Mouse (Mus musculus): ENCODE data around the gene Tuba4a.

The Tuba4a gene

DNA sequence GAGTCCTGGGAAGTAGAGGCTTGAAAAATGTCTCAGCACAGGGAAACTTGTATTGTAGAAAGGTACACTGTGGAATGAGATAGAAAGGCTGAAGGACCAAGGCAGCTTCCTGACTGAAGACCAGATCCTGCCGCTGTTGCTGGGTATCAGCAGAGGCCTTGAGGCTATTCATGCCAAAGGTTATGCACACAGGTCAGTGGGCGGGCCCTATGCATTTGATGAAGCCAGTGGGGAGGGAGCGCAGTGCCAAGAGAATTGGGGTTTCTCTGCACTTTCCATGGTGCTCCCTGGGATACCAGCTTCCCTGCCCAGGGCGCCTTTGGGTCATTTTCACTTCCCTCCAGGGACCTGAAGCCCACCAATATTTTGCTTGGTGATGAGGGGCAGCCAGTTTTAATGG lies 7.1 kb downstream of the Tuba4a start:
- no peak for DNase-seq (ENCODE audit: extremely low spot score, low spot score)

DNA sequence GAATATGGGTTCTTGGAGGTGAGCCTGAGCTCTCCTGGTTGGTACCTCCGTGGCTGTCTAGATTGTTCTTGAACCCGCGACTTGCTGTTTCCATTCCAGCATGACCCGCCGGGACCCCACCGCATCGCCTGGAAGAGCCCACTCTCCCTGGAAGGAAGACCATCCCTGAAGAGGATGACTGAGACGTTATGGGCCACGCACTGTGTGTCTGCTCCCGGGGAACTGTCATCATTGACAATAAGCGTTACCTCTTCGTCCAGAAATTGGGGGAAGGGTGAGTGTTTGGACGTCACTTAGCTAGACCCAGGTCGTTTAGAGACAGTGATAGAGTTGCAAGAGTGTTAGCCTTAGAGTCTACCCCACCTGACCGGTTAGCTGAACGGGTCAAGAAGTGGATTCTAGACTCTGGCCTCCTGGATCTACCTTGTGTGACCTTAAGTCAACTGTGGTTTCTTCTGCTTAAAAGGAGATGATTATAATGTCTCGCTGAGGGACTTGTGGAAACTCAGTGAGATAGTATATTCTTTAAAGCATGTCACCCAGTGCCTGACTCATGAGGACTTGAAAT lies 8.4 kb downstream of the Tuba4a start:
- no peak for DNase-seq (ENCODE audit: extremely low spot score, low spot score)

DNA sequence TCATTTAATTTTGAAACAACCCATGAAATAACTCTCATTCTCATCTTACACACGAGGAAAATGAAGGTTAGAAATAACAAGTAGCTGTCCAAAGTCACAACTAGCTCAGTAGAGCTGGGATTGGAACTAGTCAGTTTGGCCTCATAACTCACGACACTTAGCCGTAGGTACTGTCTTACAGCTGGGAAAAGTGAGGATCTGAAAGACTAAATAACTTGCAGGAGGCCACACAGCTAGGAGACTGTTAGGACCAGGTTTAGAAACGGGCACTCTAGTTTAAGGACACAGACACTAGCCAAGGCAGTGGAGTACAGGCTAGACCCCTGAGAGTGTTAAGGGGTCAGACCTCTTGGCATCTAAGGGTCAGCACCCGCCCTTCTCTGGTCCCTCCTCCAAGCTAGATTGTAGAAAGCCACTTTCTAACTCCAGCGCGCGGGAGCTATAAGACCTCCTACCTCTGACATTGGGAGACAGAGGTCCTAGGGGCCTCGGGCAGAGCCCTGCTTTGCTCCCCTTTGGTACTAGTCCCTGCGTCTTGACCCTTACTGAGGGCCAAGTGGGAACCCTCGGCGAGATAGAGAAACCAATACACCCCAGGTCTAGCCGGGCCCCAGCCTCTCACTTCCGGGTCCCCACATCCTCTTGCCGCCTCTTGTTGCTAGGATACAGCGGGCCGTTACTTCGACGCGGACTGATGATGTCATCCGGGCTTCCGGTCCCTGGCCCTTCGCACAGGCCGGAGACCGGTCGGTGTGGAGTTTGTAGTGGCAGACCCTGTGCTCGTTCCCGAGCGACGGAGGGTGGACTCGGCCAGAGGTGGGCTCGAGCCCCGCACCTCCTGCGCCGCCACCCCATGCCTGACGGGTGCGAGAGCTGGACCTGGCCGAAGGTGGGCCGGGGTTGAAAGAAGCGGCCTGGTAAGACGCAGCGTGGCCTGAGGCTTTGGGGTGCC lies 9.3 kb downstream of the Tuba4a start, which contains the start of the genes Glb1l and Stk16:
Glb1l (minus strand) TSS at position 678 of the 952 bp plus-strand sequence.
Stk16 (plus strand) TSS at position 703 of the 952 bp plus-strand sequence.
- DNase-seq (ENCODE audit: extremely low spot score, low spot score), result peak; percentile 97

DNA sequence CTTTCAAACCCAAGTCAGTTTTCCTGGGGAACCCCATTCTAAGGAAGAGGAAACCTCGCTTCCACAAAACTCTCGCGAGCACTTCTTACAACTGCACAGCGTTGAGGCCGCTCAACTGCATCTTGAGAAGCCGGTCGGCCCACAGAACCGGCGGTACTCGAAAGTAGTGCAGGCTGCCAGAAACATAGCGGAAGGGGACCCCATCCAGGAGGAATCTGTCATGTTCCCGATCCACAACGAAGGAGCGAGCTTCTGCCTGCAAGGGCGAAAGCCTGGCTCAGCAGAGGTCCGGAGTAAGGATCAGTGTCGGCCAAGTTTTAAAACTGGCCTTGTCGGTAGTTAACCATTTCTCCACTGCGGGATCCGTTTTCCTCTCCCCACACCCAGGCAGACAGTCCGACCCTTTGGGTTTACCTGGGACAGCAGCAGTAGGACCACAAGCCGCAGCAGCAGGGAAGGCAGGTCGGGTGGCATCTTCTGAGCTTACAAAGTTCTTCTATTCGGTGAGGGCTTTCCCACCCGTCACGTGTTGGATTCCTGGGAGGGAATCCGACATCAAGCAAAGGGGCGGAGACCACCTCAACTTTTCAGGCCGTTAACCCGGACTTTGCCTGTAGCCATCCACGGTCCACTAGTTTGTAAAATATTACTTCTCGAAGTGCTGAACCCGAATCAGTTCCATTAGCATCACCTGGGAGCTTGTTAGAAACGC lies 10.5 kb downstream of the Tuba4a start:
- DNase-seq (ENCODE audit: extremely low spot score, low spot score), result peak; percentile 25

DNA sequence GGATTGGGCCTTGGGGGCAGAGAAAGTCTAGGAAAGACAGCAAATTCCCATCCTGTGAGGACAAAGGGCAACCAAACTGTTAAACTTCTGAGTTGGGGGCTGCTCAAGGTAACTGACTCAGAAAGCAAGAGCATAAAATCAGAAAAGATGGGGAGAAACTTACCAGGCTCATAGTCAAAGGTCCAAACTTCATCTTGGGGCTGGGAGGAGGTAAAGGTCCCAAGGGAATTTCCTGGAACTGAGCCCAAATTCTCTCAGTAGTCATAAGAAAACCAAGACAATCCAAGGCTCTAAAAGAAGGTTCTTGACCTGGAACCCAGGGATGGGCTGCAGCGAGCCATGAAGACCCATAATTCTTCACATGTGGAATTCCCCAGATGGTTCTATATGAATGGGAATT lies 18.4 kb downstream of the Tuba4a start:
- DNase-seq (ENCODE audit: extremely low spot score, low spot score), result no peak

DNA sequence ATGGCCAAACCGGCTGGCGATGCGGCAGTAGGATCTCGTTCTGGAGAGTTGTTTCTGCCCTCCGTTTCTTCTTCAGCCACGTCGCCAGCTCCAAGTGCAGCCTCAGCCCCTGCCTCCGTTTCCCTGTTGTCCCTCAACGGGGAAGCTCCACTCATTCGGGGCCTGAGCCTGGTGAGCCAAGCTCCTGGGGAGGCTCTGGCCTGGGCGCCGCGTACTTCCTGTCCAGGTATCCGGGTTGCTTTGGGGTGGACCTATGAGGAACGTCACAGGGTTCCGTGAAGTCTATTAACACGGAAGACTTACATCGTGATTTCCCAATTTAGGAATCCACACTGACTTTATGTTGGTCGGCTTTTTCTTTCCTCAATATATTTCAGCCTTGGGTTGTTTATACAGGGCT lies 27.2 kb downstream of the Tuba4a start:
- DNase-seq (ENCODE audit: extremely low spot score, low spot score), result no peak

DNA sequence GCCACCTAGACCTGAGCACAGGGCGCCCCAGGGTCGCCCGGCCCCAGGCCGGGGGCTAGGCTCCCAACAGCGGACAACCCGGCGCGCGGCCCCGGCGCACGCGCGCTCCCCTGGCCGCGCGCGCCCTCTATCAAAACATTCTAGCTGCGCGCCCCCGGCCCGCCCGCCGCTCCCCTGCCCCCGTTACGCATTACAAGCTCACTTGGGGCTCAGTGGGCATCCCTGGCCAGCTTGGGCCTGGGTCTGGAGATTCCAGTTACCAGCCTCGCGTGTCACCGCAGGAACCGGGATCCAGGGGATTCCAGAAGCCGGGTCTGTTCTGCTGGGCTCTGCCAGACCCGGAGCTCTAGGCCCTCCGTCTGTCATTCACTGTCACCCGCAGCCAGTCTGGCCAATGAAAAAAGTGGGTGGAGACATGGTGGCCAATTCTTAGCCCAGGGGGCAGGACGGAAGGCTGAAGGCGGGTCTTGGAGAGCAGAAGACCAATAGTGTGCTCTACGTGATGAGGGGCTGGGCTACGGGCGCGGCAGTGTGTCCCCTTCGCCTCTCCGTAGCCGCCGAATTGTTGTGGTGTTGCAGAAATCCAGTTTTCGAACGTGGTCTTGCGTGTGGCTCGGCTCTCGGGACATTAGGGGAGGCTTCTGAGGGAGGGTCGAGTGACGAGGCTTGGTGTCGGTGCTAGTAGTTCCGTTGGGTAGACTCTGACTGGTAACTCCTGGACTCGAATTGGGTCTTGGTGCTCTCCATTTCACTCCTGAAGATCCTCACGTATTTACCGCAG lies 27.9 kb downstream of the Tuba4a start, which contains the start of the genes Ankzf1 and Atg9a:
Ankzf1 (plus strand) TSS at position 530 of the 781 bp plus-strand sequence.
Atg9a (minus strand) TSS at position 575 of the 781 bp plus-strand sequence.
- DNase-seq (ENCODE audit: extremely low spot score, low spot score), result peak; percentile 91

DNA sequence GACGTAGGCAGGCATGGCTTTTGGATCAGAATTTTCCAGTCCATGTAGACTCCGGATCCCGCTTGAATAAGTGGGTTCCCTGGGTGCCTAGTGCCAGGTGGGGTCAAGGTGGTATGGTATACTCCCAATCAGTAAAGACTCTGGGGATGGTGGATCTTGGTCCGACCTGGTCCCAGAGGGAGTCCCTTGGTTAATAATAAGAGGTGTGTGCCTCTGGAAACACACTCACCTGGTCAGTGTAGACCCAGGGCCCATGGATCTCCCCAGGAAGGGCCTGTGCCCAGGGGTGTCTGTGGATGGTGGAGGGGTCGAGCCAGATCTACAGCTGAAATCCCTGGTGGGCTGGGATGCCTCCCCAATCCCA lies 28.4 kb downstream of the Tuba4a start:
- DNase-seq (ENCODE audit: extremely low spot score, low spot score), result no peak

DNA sequence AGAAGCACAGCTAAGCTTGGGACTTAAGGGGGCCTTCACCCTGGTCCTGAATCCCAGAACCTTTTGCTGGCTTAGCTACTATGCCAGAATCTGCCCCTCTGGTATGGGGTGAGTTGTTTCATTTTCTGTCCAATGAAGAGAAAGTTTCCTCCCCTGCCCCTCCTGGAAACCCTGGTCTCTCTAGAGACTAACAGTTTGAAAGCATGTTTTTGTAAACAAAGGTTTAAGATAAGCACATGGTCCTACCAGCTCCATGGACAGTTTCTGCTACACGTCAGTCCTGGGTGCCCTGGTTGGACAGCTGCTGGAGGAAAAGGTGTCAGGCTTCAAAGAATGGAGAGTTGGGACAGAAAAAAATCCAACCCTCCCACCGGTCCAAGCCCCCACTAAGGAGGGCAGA lies 29.1 kb downstream of the Tuba4a start:
- no peak for DNase-seq (ENCODE audit: extremely low spot score, low spot score)

DNA sequence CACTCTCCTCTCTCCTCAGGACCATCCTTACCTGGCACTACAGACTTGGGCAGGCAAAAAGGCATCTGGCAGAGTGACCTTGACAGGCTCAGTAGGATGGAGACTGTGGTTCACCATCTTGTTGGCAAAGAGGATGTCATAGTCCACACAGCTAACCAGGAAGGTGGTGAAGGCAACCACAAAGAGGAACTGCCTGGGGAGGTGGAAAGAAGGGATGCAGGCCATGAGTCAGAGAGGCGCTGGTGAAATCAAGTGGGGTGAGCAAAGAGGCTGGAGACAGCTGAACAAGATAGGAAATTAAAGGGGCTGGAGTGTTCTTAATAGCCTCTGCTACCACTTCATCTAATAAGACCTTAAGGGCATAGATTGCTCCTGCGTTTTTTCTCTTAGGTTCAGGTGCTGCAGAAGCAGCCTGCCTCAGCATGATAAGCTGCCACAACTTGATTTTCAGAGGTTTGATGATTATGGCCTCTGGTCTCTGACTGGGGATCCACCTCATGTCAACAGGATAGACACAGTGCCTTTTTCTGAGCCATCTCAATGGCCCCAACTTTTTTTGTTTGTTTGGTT lies 31.7 kb downstream of the Tuba4a start:
- no peak for DNase-seq (ENCODE audit: extremely low spot score, low spot score)

DNA sequence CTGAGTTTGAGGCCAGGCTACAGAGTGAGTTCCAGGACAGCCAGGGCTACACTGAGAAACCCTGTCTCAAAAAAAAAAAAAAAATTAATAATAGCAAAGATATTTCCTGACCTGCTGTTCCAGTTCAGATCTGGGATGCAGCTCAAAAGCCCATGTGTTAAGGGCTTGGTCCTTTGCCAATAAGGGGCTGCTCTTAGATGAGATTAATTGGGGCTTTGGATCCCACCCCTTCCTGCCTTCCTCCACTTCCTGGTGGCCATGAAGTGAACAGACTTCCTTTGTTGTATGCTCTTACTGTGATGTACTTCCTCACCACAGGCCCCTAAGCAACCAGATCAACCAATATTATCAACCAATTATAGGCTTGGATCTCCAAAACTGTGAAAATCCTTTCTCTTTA lies 32.5 kb downstream of the Tuba4a start:
- DNase-seq (ENCODE audit: extremely low spot score, low spot score), result no peak

DNA sequence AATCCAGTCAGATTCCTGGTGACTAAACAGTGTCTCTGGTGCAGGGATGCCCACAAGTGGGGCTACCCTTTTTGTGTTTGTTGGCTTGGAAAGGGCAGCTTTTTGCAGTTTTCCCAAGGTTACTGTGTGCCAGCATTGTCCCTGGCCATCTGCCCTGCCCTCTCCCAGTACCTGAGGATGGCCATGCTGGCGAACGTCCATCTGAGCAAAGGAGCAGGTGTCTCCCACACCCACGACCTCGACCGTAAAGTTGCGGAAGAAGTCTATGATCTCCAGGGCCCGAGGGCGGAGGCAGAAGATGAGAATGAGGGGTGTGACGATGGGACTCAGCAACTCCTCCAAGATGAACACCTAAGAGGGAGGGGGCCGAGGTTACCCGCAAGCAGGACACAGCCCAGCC lies 34.2 kb downstream of the Tuba4a start:
- no peak for DNase-seq (ENCODE audit: extremely low spot score, low spot score)

DNA sequence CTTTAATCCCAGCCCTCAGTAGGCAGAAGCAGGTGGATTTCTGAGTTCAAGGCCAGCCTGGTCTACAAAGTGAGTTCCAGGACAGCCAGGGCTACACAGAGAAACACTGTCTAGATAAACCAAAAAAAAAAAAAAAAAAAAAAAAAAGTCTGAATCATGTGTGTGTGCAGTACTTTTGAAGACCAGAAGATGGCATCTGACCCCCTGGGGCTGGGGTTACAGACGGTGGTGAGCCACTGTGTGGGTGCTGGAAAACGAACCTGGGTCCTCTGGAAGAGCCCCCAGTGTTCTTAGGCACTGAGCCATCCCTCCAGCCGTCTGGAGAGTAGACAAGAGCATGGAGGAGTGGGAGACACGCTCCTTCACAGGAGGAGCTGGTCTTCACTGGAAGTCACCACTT lies 37.5 kb downstream of the Tuba4a start:
- DNase-seq (ENCODE audit: extremely low spot score, low spot score), result no peak

DNA sequence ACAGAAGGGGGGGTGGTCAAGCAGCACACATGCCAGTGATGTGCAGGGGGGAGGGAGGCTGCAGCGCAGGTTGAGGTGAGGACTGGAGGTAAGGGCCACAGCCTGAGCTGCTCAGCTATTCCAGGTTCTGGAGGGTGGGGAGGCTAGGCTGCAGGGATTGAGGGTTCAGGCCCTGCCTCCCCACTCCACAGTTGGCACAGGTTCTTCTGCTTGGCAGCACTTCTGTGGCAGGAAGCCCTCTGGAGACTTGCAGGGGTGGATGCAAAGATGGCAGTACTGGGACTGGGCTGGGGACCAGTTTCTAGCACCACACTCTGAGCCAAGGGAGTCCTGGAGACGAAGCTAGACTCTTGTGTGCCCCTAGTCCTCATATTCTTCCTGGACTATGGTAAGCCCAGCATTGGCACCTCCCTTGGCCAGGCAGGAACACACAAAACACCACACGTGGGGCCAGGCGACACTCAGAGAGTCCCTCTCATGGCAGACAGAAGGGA lies 38.2 kb downstream of the Tuba4a start:
- DNase-seq (ENCODE audit: extremely low spot score, low spot score), result no peak

DNA sequence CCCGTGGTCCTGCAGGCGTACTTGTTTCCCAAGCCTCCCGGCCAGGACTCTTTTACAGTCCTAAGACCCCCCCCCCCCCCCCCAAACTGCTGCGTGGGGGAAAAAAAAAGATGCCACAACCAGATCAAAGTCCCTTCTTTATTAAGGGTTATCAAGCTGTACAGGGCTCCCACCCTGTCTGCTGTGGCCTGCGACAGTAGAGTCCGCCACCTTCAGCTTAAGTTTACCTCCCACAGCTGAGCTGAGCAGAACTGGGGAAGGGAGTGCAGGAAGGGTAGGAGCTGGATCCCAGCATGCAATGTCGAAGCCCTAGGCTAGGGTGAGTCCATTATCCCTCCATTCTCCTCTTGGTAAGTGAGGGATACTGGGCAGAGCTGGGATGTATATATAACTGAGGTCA lies 38.9 kb downstream of the Tuba4a start:
- peak; percentile 17 for DNase-seq (ENCODE audit: extremely low spot score, low spot score)

DNA sequence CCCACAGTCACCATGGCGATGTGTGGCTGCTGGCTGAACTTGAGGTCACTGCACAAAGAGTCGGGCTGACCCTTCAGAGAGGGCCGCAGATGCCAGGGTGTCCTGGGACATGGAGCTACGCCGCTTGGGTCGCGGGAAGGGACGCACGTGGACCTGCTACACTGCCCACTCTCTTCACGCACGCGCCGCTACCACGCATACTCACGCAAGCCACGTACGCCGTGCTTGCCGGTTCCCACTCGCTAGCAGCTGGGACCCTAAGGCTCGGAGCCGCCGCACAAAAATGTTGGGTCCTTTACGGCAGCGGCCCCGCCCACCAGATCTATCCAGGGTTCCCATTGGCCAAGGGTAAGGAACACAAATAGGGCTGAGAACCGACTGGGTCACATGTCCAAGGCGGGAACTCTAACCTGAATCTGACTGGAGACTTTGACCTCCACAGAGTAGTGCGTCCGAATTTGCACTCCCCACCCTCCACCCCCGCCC lies 39.5 kb downstream of the Tuba4a start, which contains the start of gene Abcb6:
Abcb6 (minus strand) TSS at position 288 of the 486 bp plus-strand sequence.
- DNase-seq (ENCODE audit: extremely low spot score, low spot score), result peak; percentile 94

DNA sequence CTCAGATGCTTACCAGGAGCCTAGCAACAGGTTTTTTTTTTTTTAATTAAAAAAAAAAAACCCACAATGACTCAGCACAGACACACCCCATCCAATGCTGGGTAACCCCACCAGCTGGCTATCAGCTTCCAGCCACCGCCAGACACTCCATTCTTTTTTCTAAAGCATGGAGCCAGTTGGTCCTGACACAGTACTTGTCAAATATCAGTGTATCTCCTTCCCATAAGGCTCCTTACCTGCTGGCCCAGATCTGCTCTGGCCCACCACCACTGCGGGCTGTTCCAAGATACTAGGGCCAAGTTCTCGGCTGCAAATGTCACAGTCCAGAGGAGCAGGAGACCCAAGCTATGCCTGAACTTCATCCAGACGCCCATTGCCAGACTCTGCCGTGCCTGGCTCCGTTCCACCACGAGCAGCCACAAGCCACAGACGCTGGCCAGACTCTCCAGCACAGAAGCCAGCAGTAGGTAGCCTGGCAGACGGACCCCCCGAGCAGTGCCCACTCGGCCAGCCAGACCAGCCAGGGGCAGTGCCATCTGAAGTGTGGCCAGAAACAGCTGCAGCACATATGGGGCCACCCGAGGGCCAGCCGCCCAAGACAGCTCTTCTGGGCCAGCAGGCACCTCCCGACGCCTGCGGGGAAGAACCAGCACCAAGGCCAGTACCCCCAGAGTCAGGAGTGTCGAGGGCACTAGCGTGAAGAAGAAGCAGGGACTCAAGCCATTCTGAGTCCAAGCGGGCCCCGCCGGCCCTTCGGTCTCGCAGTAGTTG lies 40.1 kb downstream of the Tuba4a start:
- no peak for DNase-seq (ENCODE audit: extremely low spot score, low spot score)

DNA sequence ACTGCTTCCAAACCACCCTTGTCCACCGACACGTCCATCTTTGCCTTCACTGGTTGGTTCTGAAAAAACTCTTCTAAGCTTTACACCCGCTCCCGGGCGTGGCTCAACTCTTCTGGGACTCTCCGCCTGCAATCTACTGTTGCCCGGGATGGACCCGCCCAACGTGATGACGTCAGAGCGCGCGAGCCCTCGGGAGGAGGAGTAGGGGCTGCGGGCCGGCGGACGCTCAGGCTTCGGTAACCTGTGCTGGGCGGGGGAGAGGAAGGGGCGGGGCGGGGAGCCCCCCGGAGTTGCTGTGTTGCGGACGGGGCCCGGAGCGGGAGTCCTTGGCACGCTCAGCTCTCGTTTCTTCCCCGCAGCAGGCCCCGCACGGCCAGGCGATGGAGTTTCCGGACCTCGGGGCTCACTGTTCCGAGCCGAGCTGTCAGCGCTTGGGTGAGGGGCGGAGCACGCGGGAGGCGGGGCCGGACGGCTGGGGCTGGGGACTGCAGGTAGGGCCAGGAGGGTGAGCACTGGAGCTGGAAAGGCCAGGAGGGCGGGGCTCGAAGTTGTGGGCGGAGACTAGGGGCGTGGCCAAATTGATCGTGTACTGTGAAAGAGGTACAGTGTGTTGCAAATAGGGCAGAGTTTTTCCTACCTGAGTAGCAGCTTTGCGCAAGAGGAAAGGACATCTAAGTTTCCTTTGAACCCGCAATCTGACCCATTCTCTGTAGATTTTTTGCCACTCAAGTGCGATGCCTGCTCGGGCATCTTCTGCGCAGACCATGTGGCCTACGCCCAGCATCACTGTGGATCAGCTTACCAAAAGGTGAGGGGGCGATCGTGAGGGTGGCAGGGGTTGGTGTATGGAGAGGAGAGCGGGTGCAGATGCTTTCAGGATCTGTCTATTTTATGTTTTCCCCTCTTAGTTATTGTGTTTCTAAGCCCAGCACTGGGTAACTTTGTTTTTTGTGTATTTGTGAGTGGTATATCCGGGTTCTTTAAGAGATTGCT lies 50.9 kb downstream of the Tuba4a start, which contains the start of gene Zfand2b:
Zfand2b (plus strand) TSS at position 175 of the 993 bp plus-strand sequence.
- DNase-seq (ENCODE audit: extremely low spot score, low spot score), result peak; percentile 98
